11 mouse cellular contexts compared by ENCODE assay signal in genomic region chr1:156003201-156003935, GRCm38 (mm10). TPM values are rescaled to one million over a fixed set of nuclear protein-coding genes. Genes with fewer than 3 reads are reported as not detected.
A peak's percentile ranks its signal among the peaks of the same experiment; 100 is the strongest.
DNase-seq lines count a peak whose midpoint lies in the region; ATAC-seq and TF ChIP-seq lines count a peak whose summit lies in the region.
"Had no signal": no experiment of that assay in that cellular context is flagged by ENCODE, and none has a peak within 500 bp of the region (broad histone marks: within the 10 kb centered on the region; RNA-seq: fewer than 3 reads in every experiment).

No protein-coding gene starts in this region.

- no peak overlapping the region for H3K4me3 ChIP-seq in heart, embryonic 13.5 days
- no peak overlapping the region for H3K4me3 ChIP-seq in heart, embryonic 11.5 days (ENCODE audit: low read depth, low read length)
- peak overlapping the region; percentile 72 for H3K4me3 ChIP-seq in ES-Bruce4 (ENCODE audit: low read depth, low read length)
- H3K4me3 ChIP-seq in thymus, adult 2 months (ENCODE audit: control insufficient read depth, insufficient read depth, low read length), result no peak overlapping the region
- H3K4me3 ChIP-seq: left cerebral cortex, adult 2 months; neural tube, embryonic 12.5 days had no signal

- peak; percentile 3 to 9 for DNase-seq in adrenal gland, postnatal 4 days (ENCODE audit: low spot score in 2 of 2)
- DNase-seq in lung, adult 18-20 months, result peak; percentile 62 to 73
- DNase-seq in thymus, adult 2 months, result no peak
- DNase-seq in embryo, embryonic 10 days (ENCODE audit: low spot score), result no peak
- DNase-seq: cerebellum, postnatal 36 days had no signal

- no peak for TF ChIP-seq EP300 in ES-Bruce4 (IDR thresholded peaks at IDR 0.05; ENCODE audit: insufficient read depth, low read depth, low read length)

- H3K4me1 ChIP-seq in heart, embryonic 13.5 days, result peaks cover 9% of the 10 kb centered on the region
- H3K4me1 ChIP-seq in heart, embryonic 11.5 days (ENCODE audit: control insufficient read depth, insufficient read depth, low read length), result peaks cover 3% of the 10 kb centered on the region; the same call in 1 of the 2 replicates
- H3K4me1 ChIP-seq in ES-Bruce4 (ENCODE audit: control insufficient read depth, insufficient read depth, low read length), result no peaks in the 10 kb centered on the region
- no peaks in the 10 kb centered on the region for H3K4me1 ChIP-seq in thymus, adult 2 months (replicated peaks; ENCODE audit: control insufficient read depth, insufficient read depth, low read length)
- H3K4me1 ChIP-seq: neural tube, embryonic 12.5 days had no signal

- 57% methylated on average over 7 of the region's 7 CpGs for WGBS in heart, embryonic 13.5 days
- WGBS in heart, embryonic 11.5 days (ENCODE audit: insufficient replicate concordance), result 70% methylated on average over 7 of the region's 7 CpGs
- over 99% methylated on average over 7 of the region's 7 CpGs for WGBS in thymus, adult 2 months

- no peak overlapping the region for H3K9ac ChIP-seq in heart, embryonic 13.5 days
- H3K9ac ChIP-seq in heart, embryonic 11.5 days (ENCODE audit: low read depth, low read length), result no peak overlapping the region
- peak overlapping the region; percentile 38; the same call in 1 of the 2 replicates for H3K9ac ChIP-seq in ES-Bruce4 (ENCODE audit: low read depth, poor library complexity, severe bottlenecking)
- H3K9ac ChIP-seq: neural tube, embryonic 12.5 days had no signal

- no peak for TF ChIP-seq POLR2A in ES-Bruce4 (IDR thresholded peaks at IDR 0.05; ENCODE audit: insufficient read depth, low read length)
- no peak for TF ChIP-seq POLR2A in thymus, adult 2 months (IDR thresholded peaks at IDR 0.05; ENCODE audit: control insufficient read depth, extremely low read depth, insufficient read depth, low read length, poor library complexity)

- no peak for TF ChIP-seq CTCF in ES-Bruce4 (IDR thresholded peaks at IDR 0.05; ENCODE audit: low read depth, low read length)
- no peak for TF ChIP-seq CTCF in thymus, adult 2 months (IDR thresholded peaks at IDR 0.05; ENCODE audit: borderline replicate concordance, control insufficient read depth, extremely low read depth, insufficient read depth, low read length, poor library complexity)

- H3K4me2 ChIP-seq in heart, embryonic 13.5 days, result no peak overlapping the region
- H3K4me2 ChIP-seq in heart, embryonic 11.5 days, result no peak overlapping the region
- H3K4me2 ChIP-seq: neural tube, embryonic 12.5 days had no signal

- peak; percentile 37; the same call in 1 of the 2 replicates for ATAC-seq in heart, embryonic 13.5 days (ENCODE audit: extremely low read depth, insufficient number of reproducible peaks, low FRiP score, low TSS enrichment)
- no peak for ATAC-seq in heart, embryonic 11.5 days (replicated peaks; ENCODE audit: insufficient number of reproducible peaks, low FRiP score, low TSS enrichment)
- ATAC-seq in megakaryocyte progenitor cell, adult 5-6 weeks (replicated peaks; ENCODE audit: poor library complexity), result no peak

- H3K9me3 ChIP-seq in heart, embryonic 13.5 days, result no peaks in the 10 kb centered on the region
- H3K9me3 ChIP-seq in heart, embryonic 11.5 days (replicated peaks; ENCODE audit: control insufficient read depth, low read length), result no peaks in the 10 kb centered on the region
- H3K9me3 ChIP-seq in ES-Bruce4 (replicated peaks; ENCODE audit: control insufficient read depth, insufficient read depth, low read length, poor library complexity, severe bottlenecking), result no peaks in the 10 kb centered on the region
- H3K9me3 ChIP-seq: neural tube, embryonic 12.5 days had no signal

- peaks cover 37% of the 10 kb centered on the region for H3K36me3 ChIP-seq in heart, embryonic 13.5 days
- H3K36me3 ChIP-seq in heart, embryonic 11.5 days (ENCODE audit: control insufficient read depth, insufficient read depth, low read length), result peaks cover 10% of the 10 kb centered on the region; the same call in 1 of the 2 replicates
- H3K36me3 ChIP-seq in ES-Bruce4 (ENCODE audit: control insufficient read depth, insufficient read depth, low read length, poor library complexity, severe bottlenecking), result no peaks in the 10 kb centered on the region
- peaks cover 33% of the 10 kb centered on the region for H3K36me3 ChIP-seq in thymus, adult 2 months (ENCODE audit: control insufficient read depth, insufficient read depth, low read length)

- no peaks in the 10 kb centered on the region for H3K27me3 ChIP-seq in heart, embryonic 13.5 days (replicated peaks)
- H3K27me3 ChIP-seq in heart, embryonic 11.5 days (ENCODE audit: control insufficient read depth, insufficient read depth, low read length), result no peaks in the 10 kb centered on the region
- H3K27me3 ChIP-seq in ES-Bruce4 (ENCODE audit: control insufficient read depth, insufficient read depth, low read length, poor library complexity, severe bottlenecking), result no peaks in the 10 kb centered on the region
- no peaks in the 10 kb centered on the region for H3K27me3 ChIP-seq in thymus, adult 2 months (ENCODE audit: control insufficient read depth, insufficient read depth, low read length)
- H3K27me3 ChIP-seq: neural tube, embryonic 12.5 days had no signal

- H3K27ac ChIP-seq in heart, embryonic 13.5 days (replicated peaks), result 0 out of 2 replicates have a peak overlapping the region, but pooled peaks have one; percentile 15
- no peak overlapping the region for H3K27ac ChIP-seq in heart, embryonic 11.5 days (ENCODE audit: low read depth, low read length)
- no peak overlapping the region for H3K27ac ChIP-seq in ES-Bruce4 (ENCODE audit: insufficient read depth, low read length)
- no peak overlapping the region for H3K27ac ChIP-seq in thymus, adult 2 months (ENCODE audit: control insufficient read depth, insufficient read depth, low read length)
- H3K27ac ChIP-seq: left cerebral cortex, adult 2 months; neural tube, embryonic 12.5 days had no signal

RNA-seq across cellular contexts. Expression of gene Cep350, which starts 30.3 kb away (rescaled TPM):
- 7.0 and 7.9 TPM in 2 replicates for polyA plus RNA-seq in heart, embryonic 13.5 days (2015; fragmentation: Nextera tagmentation; extraction: Ambion mirVana)
- polyA plus RNA-seq in heart, embryonic 11.5 days (2014; fragmentation: Nextera tagmentation; extraction: Ambion mirVana), result 5.3 and 8.5 TPM in 2 replicates
- polyA plus RNA-seq in ES-Bruce4 (2011; ENCODE audit: insufficient read depth, insufficient read length, low read depth, missing spikeins), result 35.2 and 36.5 TPM in 2 replicates
- 10 to 100 TPM; 33.5 to 37.9 TPM for total RNA-seq in adrenal gland, postnatal 4 days (2021)
- polyA plus RNA-seq in thymus, adult 2 months (2012; rRNA removed), result 12.7 and 13.1 TPM in 2 replicates
- 91.6 and 99.8 TPM in 2 replicates for total RNA-seq in megakaryocyte progenitor cell, adult 5-6 weeks (2015)
- total RNA-seq in megakaryocyte progenitor cell, adult 5-6 weeks (2017), result 67.2 and 84.5 TPM in 2 replicates

RNA-seq across cellular contexts. Expression of gene Tor1aip2, which starts 31.8 kb away (rescaled TPM):
- 76.6 and 81.5 TPM in 2 replicates for polyA plus RNA-seq in heart, embryonic 13.5 days (2015; fragmentation: Nextera tagmentation; extraction: Ambion mirVana)
- 103 and 105 TPM in 2 replicates for polyA plus RNA-seq in heart, embryonic 11.5 days (2014; fragmentation: Nextera tagmentation; extraction: Ambion mirVana)
- 178 and 198 TPM in 2 replicates for polyA plus RNA-seq in ES-Bruce4 (2011; ENCODE audit: insufficient read depth, insufficient read length, low read depth, missing spikeins)
- total RNA-seq in adrenal gland, postnatal 4 days (2021), result 100 to 1,000 TPM; 135 to 136 TPM
- 105 and 107 TPM in 2 replicates for polyA plus RNA-seq in thymus, adult 2 months (2012; rRNA removed)
- total RNA-seq in megakaryocyte progenitor cell, adult 5-6 weeks (2015), result 93.0 and 109 TPM in 2 replicates
- 50.1 and 50.6 TPM in 2 replicates for total RNA-seq in megakaryocyte progenitor cell, adult 5-6 weeks (2017)

RNA-seq across cellular contexts. Expression of gene Tor1aip1, which starts 32.9 kb away (rescaled TPM):
- 28.4 and 32.0 TPM in 2 replicates for polyA plus RNA-seq in heart, embryonic 13.5 days (2015; fragmentation: Nextera tagmentation; extraction: Ambion mirVana)
- 30.5 and 37.6 TPM in 2 replicates for polyA plus RNA-seq in heart, embryonic 11.5 days (2014; fragmentation: Nextera tagmentation; extraction: Ambion mirVana)
- polyA plus RNA-seq in ES-Bruce4 (2011; ENCODE audit: insufficient read depth, insufficient read length, low read depth, missing spikeins), result 18.8 and 29.9 TPM in 2 replicates
- 10 to 100 TPM; 82.4 to 87.5 TPM for total RNA-seq in adrenal gland, postnatal 4 days (2021)
- 28.9 and 29.0 TPM in 2 replicates for polyA plus RNA-seq in thymus, adult 2 months (2012; rRNA removed)
- 76.6 and 80.7 TPM in 2 replicates for total RNA-seq in megakaryocyte progenitor cell, adult 5-6 weeks (2015)
- 31.5 and 40.1 TPM in 2 replicates for total RNA-seq in megakaryocyte progenitor cell, adult 5-6 weeks (2017)

Comparison
In these comparisons a context has a peak if more than half of its experiments do, and no peak if none do; other contexts are left out.
1. DNase-seq: peak in adrenal gland, postnatal 4 days (2 of 2) and lung, adult 18-20 months (2 of 2); none in thymus, adult 2 months (single experiment) and embryo, embryonic 10 days (single experiment).